Mouse (Mus musculus) forebrain, embryonic 14.5 days (tissue): ENCODE data around the gene Pik3c2b. TPM values are rescaled to one million over a fixed set of nuclear protein-coding genes. Genes with fewer than 3 reads are reported as not detected.
"Not testable (repeated sequence)": the region's sequence is repeated elsewhere in the genome, so short reads cannot be mapped to it uniquely, and the experiment has no call there.

Experiments used
- ATAC-seq: fragments of 200-750 bp; cut with Nextera tagmentation; 2 replicates; pipeline ENCODE4 v1.8.0; 2017; ENCODE audit warnings: mild to moderate bottlenecking, moderate library complexity
- DNase-seq: peaks from one replicate; pipeline ENCODE4 v3.0.0-alpha.2; 2015; ENCODE audit warnings: low spot score
- H3K27ac ChIP-seq: fragments of 300-500 bp; sonication (generic); 2 replicates; pipeline ENCODE4 v1.5.1; 2014; ENCODE audit warnings: low read depth, mild to moderate bottlenecking, control low read depth, low read length, moderate library complexity
- H3K27me3 ChIP-seq: fragments of 300-500 bp; sonication (generic); replicated peaks from 2 replicates; pipeline ENCODE4 v1.6.1; 2014; ENCODE audit warnings: low read length, control low read depth, mixed read lengths; ENCODE audit not compliant: control insufficient read depth, insufficient read depth
- H3K36me3 ChIP-seq: fragments of 300-500 bp; sonication (generic); 2 replicates; pipeline ENCODE4 v1.6.1; 2014; ENCODE audit warnings: low read length, control low read depth; ENCODE audit not compliant: control insufficient read depth, insufficient read depth
- H3K4me1 ChIP-seq: fragments of 300-500 bp; sonication (generic); 2 replicates; pipeline ENCODE4 v1.6.1; 2014; ENCODE audit warnings: antibody characterized with exemption, low read length, control low read depth; ENCODE audit not compliant: control insufficient read depth, insufficient read depth
- H3K4me2 ChIP-seq: fragments of 300-500 bp; sonication (generic); 2 replicates; pipeline ENCODE4 v1.6.1; 2014; ENCODE audit warnings: mild to moderate bottlenecking, control low read depth, low read length
- H3K4me3 ChIP-seq: fragments of 300-500 bp; sonication (generic); 2 replicates; pipeline ENCODE4 v1.5.1; 2014; ENCODE audit warnings: low read depth, low read length, control low read depth
- H3K9ac ChIP-seq: fragments of 300-500 bp; sonication (generic); 2 replicates; pipeline ENCODE4 v1.6.1; 2014; ENCODE audit warnings: mild to moderate bottlenecking, low read length, control low read depth, moderate library complexity
- H3K9me3 ChIP-seq: fragments of 300-500 bp; sonication (generic); replicated peaks from 2 replicates; pipeline ENCODE4 v1.6.1; 2016; ENCODE audit warnings: low read length, control low read depth, mixed read lengths; ENCODE audit not compliant: control insufficient read depth
- WGBS: fragments of 180-500 bp; shearing (Covaris S2); extraction: QIAGEN DNeasy Blood & Tissue Kit; methylation state at CpG from one replicate; pipeline ENCODE4 v1.1.7; 2014; 5-methylcytosine and 5-hydroxymethylcytosine counted together
- polyA plus RNA-seq: library from polyadenylated mRNA; unstranded; fragments of >200 nt; fragmentation: Nextera tagmentation; extraction: Ambion mirVana; gene quantifications from 2 replicates; pipeline ENCODE4 v1.2.1, GENCODE M21; 2014

The Pik3c2b gene
- polyA plus RNA-seq, 1 experiment from 2014 or later, result 9.6 TPM

DNA sequence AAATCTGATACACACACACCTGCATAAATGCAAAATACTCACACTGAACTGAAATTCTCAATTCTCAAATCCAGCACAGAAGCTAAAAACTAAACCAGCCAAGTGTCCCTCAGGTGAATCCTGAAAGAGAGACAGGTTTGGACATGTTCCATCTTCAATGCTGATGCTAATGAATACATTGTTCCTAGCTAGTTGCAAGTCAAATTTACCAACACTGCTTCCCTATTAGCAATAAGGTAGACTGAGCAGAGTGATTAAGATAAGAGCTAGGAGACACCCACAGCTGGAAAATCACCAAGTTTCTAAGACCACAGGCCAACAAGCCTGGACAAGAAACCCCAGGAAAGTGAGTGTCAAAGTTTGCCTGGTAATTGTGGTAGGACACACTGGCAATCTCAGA is 26.2 kb upstream of the Pik3c2b start:
- Histone ChIP-seq H3K9me3 (no peaks in the 10 kb centered on the region), H3K36me3 (peaks cover 43% of the 10 kb centered on the region), H3K4me2 (no peak overlapping the region), H3K9ac (no peak overlapping the region), H3K4me1 (peaks cover 3% of the 10 kb centered on the region), H3K27me3 (no peaks in the 10 kb centered on the region), H3K27ac (no peak overlapping the region), H3K4me3 (no peak overlapping the region)
- ATAC-seq (no peak), DNase-seq (no peak)

- 56% methylated on average over 3 of the region's 3 CpGs for WGBS
- H3K27me3 ChIP-seq, result no peaks in the 10 kb centered on the region
- peaks cover 5% of the 10 kb centered on the region for H3K4me1 ChIP-seq
- H3K27ac ChIP-seq, result no peak overlapping the region
- DNase-seq (no peak), ATAC-seq (no peak)
- no peak overlapping the region for H3K4me2 ChIP-seq
- H3K9me3 ChIP-seq, result no peaks in the 10 kb centered on the region
- no peak overlapping the region for H3K9ac ChIP-seq
- H3K4me3 ChIP-seq, result no peak overlapping the region
- peaks cover 33% of the 10 kb centered on the region for H3K36me3 ChIP-seq
Measured at GRCm38 (mm10) chr1:133020137-133020894, 25.2 kb upstream of the Pik3c2b start.

GRCm38 (mm10) chr1:133021391-133021790 is 24.1 kb upstream of the Pik3c2b start:
- 93% methylated on average over 7 of the region's 7 CpGs for WGBS
- ATAC-seq (no peak), DNase-seq (no peak)
- Histone ChIP-seq H3K4me3 (no peak overlapping the region), H3K27me3 (no peaks in the 10 kb centered on the region), H3K9ac (no peak overlapping the region), H3K4me1 (peaks cover 5% of the 10 kb centered on the region), H3K36me3 (peaks cover 24% of the 10 kb centered on the region), H3K9me3 (no peaks in the 10 kb centered on the region), H3K4me2 (no peak overlapping the region), H3K27ac (no peak overlapping the region)

GRCm38 (mm10) chr1:133021971-133022370 is 23.5 kb upstream of the Pik3c2b start:
- ATAC-seq, H3K4me2 ChIP-seq, H3K27me3 ChIP-seq, DNase-seq, H3K9me3 ChIP-seq, H3K9ac ChIP-seq, H3K27ac ChIP-seq, H3K4me1 ChIP-seq, H3K4me3 ChIP-seq: not testable (repeated sequence)
- WGBS, result 97% methylated on average over 2 of the region's 2 CpGs
- H3K36me3 ChIP-seq, result peaks cover 19% of the 10 kb centered on the region

- H3K4me1 ChIP-seq, result not testable (repeated sequence)
Measured at GRCm38 (mm10) chr1:133023723-133024122, 21.7 kb upstream of the Pik3c2b start.

DNA sequence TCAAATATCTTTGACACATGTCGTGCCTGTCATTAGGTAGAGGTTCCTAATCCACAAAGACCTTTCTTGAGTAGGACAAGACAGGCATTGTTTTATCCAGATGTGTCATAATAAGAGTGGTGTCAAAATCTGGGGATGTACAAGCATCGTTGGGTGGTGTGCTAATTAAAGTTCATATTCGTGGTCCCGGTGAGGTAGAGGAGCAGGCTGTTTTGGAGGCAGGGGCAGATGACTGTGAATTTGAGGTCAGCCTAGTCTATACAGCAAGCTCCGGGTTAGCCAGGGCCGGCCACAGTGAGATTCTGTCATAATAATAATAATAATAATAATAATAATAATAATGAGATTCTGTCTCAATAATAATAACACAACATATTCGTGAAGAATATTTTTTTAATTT is 21.0 kb upstream of the Pik3c2b start:
- peak overlapping the region; percentile 97 for H3K9ac ChIP-seq
- DNase-seq, result no peak
- no peak overlapping the region for H3K27ac ChIP-seq
- H3K4me1 ChIP-seq, result peaks cover 5% of the 10 kb centered on the region
- no peaks in the 10 kb centered on the region for H3K27me3 ChIP-seq
- H3K4me3 ChIP-seq, result peak overlapping the region; percentile 82
- peak overlapping the region; percentile 64 for H3K4me2 ChIP-seq
- H3K9me3 ChIP-seq, result no peaks in the 10 kb centered on the region
- no peaks in the 10 kb centered on the region for H3K36me3 ChIP-seq
- ATAC-seq, result no peak
- WGBS, result 34% methylated on average over 7 of the region's 7 CpGs

More at GRCm38 (mm10) chr1:133023723-133024122, 21.7 kb upstream of the Pik3c2b start:
- H3K27me3 ChIP-seq, DNase-seq, H3K9me3 ChIP-seq, ATAC-seq, H3K9ac ChIP-seq, H3K36me3 ChIP-seq, H3K4me3 ChIP-seq, H3K27ac ChIP-seq: not testable (repeated sequence)
- H3K4me2 ChIP-seq, result peak overlapping the region; percentile 64; the same call in 1 of the 2 replicates
- WGBS, result 94% methylated on average over 3 of the region's 3 CpGs

GRCm38 (mm10) chr1:133025051-133025795 is 20.2 kb upstream of the Pik3c2b start:
- Histone ChIP-seq H3K4me3 (peak overlapping the region; percentile 82), H3K9me3 (no peaks in the 10 kb centered on the region), H3K27me3 (no peaks in the 10 kb centered on the region), H3K4me1 (peaks cover 5% of the 10 kb centered on the region), H3K27ac (peak overlapping the region; percentile 84), H3K4me2 (peak overlapping the region; percentile 64), H3K9ac (peak overlapping the region; percentile 97), H3K36me3 (no peaks in the 10 kb centered on the region)
- 2% methylated on average over 40 of the region's 40 CpGs for WGBS
- peak; percentile 97 for ATAC-seq
- peak; percentile 98 for DNase-seq

- H3K36me3 ChIP-seq, DNase-seq, H3K4me1 ChIP-seq, ATAC-seq, H3K27me3 ChIP-seq, H3K9me3 ChIP-seq: not testable (repeated sequence)
- Histone ChIP-seq H3K4me3 (peak overlapping the region; percentile 82), H3K4me2 (peak overlapping the region; percentile 38), H3K27ac (0 out of 2 replicates have a peak overlapping the region, but pooled peaks have one; percentile 84), H3K9ac (peak overlapping the region; percentile 97)
- 32% methylated on average over 22 of the region's 23 CpGs for WGBS
Measured at GRCm38 (mm10) chr1:133025796-133026190, 19.7 kb upstream of the Pik3c2b start.

GRCm38 (mm10) chr1:133027126-133027525 is 18.3 kb upstream of the Pik3c2b start:
- no peaks in the 10 kb centered on the region for H3K27me3 ChIP-seq
- H3K9me3 ChIP-seq, result no peaks in the 10 kb centered on the region
- no peak overlapping the region for H3K9ac ChIP-seq
- H3K4me2 ChIP-seq, result no peak overlapping the region
- no peak overlapping the region for H3K4me3 ChIP-seq
- peaks cover 5% of the 10 kb centered on the region for H3K4me1 ChIP-seq
- no peak overlapping the region for H3K27ac ChIP-seq
- ATAC-seq (no peak), DNase-seq (no peak)
- WGBS, result 92% methylated on average over 2 of the region's 2 CpGs
- H3K36me3 ChIP-seq, result no peaks in the 10 kb centered on the region
